9 mouse cellular contexts compared by ENCODE assay signal in the genomic region with DNA sequence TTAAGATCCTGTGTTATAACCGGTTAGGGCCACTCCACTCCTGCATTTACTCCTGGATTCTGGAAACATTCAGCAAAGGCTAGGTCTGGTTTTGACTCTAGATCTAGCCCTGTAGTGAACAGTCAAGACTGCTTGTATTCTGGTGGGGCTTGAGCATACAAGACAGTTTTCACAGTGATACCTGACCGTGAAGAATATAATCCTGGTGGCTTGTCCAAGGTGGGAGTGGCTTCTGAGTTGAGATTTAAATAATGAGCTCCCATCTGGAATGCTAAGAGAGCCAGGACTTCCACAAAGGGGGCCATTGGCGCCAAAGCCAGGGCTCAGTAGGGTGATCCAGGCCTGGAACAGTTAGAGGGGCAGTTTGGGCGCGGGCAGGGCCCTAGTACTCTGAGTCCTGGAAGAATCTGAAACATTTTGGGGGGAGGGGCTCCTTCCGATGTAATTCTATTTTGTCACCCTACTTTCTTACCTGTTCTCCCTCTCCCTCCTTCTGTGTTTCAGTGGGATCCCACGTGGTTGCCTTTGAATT. TPM values are rescaled to one million over a fixed set of nuclear protein-coding genes. Genes with fewer than 3 reads are reported as not detected.
DNase-seq lines count a peak whose midpoint lies in the region; ATAC-seq and TF ChIP-seq lines count a peak whose summit lies in the region.
"Had no signal": no experiment of that assay in that cellular context is flagged by ENCODE, and none has a peak within 500 bp of the region (broad histone marks: within the 10 kb centered on the region; RNA-seq: fewer than 3 reads in every experiment).

No protein-coding gene starts in this region.

- H3K4me1 ChIP-seq in heart, embryonic 12.5 days (replicated peaks): peaks cover 20% of the 10 kb centered on the region
- no peaks in the 10 kb centered on the region; the same call in 1 of the 2 replicates for H3K4me1 ChIP-seq in cortical plate, adult 2 months (ENCODE audit: control insufficient read depth, insufficient read depth, low read length)
- H3K4me1 ChIP-seq in hindbrain, postnatal 0 days (ENCODE audit: insufficient read depth, low read length): peaks cover 8% of the 10 kb centered on the region
- peaks cover 12% of the 10 kb centered on the region for H3K4me1 ChIP-seq in midbrain, embryonic 12.5 days

- no peaks in the 10 kb centered on the region for H3K9me3 ChIP-seq in heart, embryonic 12.5 days (replicated peaks)
- no peaks in the 10 kb centered on the region for H3K9me3 ChIP-seq in hindbrain, postnatal 0 days (ENCODE audit: low read length)
- no peaks in the 10 kb centered on the region for H3K9me3 ChIP-seq in midbrain, embryonic 12.5 days

- TF ChIP-seq CTCF in cortical plate, adult 2 months (IDR thresholded peaks at IDR 0.05; ENCODE audit: extremely low read depth, insufficient read depth, low read length): no peak
- TF ChIP-seq CTCF in hindbrain, postnatal 0 days (IDR thresholded peaks at IDR 0.05; ENCODE audit: low read depth): no peak

- 26% methylated on average over 7 of the region's 7 CpGs for WGBS in heart, embryonic 12.5 days
- WGBS in hindbrain, postnatal 0 days: 29% methylated on average over 7 of the region's 7 CpGs
- WGBS in midbrain, embryonic 12.5 days: 37% methylated on average over 7 of the region's 7 CpGs

- H3K36me3 ChIP-seq in heart, embryonic 12.5 days: peaks cover 10% of the 10 kb centered on the region
- peaks cover 9% of the 10 kb centered on the region; the same call in 1 of the 2 replicates for H3K36me3 ChIP-seq in hindbrain, postnatal 0 days (ENCODE audit: insufficient read depth, low read length)
- H3K36me3 ChIP-seq in midbrain, embryonic 12.5 days: no peaks in the 10 kb centered on the region

- H3K27me3 ChIP-seq in heart, embryonic 12.5 days (replicated peaks): peaks cover 37% of the 10 kb centered on the region
- H3K27me3 ChIP-seq in hindbrain, postnatal 0 days (ENCODE audit: insufficient read depth, low read length): no peaks in the 10 kb centered on the region; the same call in 1 of the 2 replicates
- H3K27me3 ChIP-seq in midbrain, embryonic 12.5 days: peaks cover 62% of the 10 kb centered on the region

- H3K4me2 ChIP-seq in heart, embryonic 12.5 days: peak overlapping the region; percentile 99
- H3K4me2 ChIP-seq in hindbrain, postnatal 0 days (ENCODE audit: low read depth, low read length): peak overlapping the region; percentile 99
- peak overlapping the region; percentile 100 for H3K4me2 ChIP-seq in midbrain, embryonic 12.5 days (replicated peaks)

- peak overlapping the region; percentile 76 for H3K4me3 ChIP-seq in heart, embryonic 12.5 days
- H3K4me3 ChIP-seq in cortical plate, adult 2 months (ENCODE audit: insufficient read depth, low read length): peak overlapping the region; percentile 95
- peak overlapping the region; percentile 78 for H3K4me3 ChIP-seq in hindbrain, postnatal 0 days (ENCODE audit: low read length)
- peak overlapping the region; percentile 67 for H3K4me3 ChIP-seq in midbrain, embryonic 12.5 days

- peak overlapping the region; percentile 82 for H3K9ac ChIP-seq in heart, embryonic 12.5 days
- peak overlapping the region; percentile 76 for H3K9ac ChIP-seq in hindbrain, postnatal 0 days (replicated peaks; ENCODE audit: low read length)
- H3K9ac ChIP-seq in midbrain, embryonic 12.5 days (replicated peaks): peak overlapping the region; percentile 62; the same call in 1 of the 2 replicates

- no peak for DNase-seq in heart, adult 8-10 months (ENCODE audit: low spot score)
- DNase-seq in hindbrain, postnatal 0 days (ENCODE audit: low spot score): peak; percentile 21
- DNase-seq in adipocyte (ENCODE audit: low spot score): no peak
- no peak for DNase-seq in natural killer cell, adult 2 months (ENCODE audit: low spot score in 2 of 2)

- H3K27ac ChIP-seq in heart, embryonic 12.5 days (ENCODE audit: poor library complexity, severe bottlenecking): peak overlapping the region; percentile 71
- peak overlapping the region; percentile 82 for H3K27ac ChIP-seq in cortical plate, adult 2 months (ENCODE audit: insufficient read depth, low read length)
- peak overlapping the region; percentile 89 for H3K27ac ChIP-seq in hindbrain, postnatal 0 days
- H3K27ac ChIP-seq in midbrain, embryonic 12.5 days (replicated peaks): no peak overlapping the region

- ATAC-seq in heart, embryonic 12.5 days (ENCODE audit: insufficient number of reproducible peaks, low FRiP score): no peak
- ATAC-seq in hindbrain, postnatal 0 days: no peak
- peak; percentile 14 for ATAC-seq in midbrain, embryonic 12.5 days (ENCODE audit: low FRiP score, low read depth)
- ATAC-seq in erythroblast, adult 5-6 weeks (replicated peaks; ENCODE audit: low FRiP score, poor library complexity, severe bottlenecking): no peak

- no peak for TF ChIP-seq POLR2A in cortical plate, adult 2 months (IDR thresholded peaks at IDR 0.05; ENCODE audit: extremely low read depth, insufficient read depth, low read length)

RNA-seq across cellular contexts. Expression of a gene that starts 1.6 kb away (rescaled TPM):
- 6.6 and 7.3 TPM in 2 replicates for polyA plus RNA-seq in heart, embryonic 12.5 days (2016; fragmentation: Nextera tagmentation; extraction: Ambion mirVana)
- total RNA-seq in heart, adult 8-10 months (2022): 10 to 100 TPM; 55.7 to 79.2 (median 65.3) TPM
- 31.9 and 33.0 TPM in 2 replicates for polyA plus RNA-seq in cortical plate, adult 2 months (2012; rRNA removed)
- 43.2 and 56.4 TPM in 2 replicates for total RNA-seq in hindbrain, postnatal 0 days (2014; rRNA removed)
- polyA plus RNA-seq in hindbrain, postnatal 0 days (2015; fragmentation: Nextera tagmentation; extraction: Ambion mirVana): 26.6 and 29.6 TPM in 2 replicates
- polyA plus RNA-seq in midbrain, embryonic 12.5 days (2016; fragmentation: Nextera tagmentation; extraction: Ambion mirVana): 5.3 and 5.5 TPM in 2 replicates
- not detected in 2 replicates for total RNA-seq in erythroblast, adult 5-6 weeks (2015; ENCODE audit: low replicate concordance)
- 0.42 and 0.43 TPM in 2 replicates for total RNA-seq in erythroblast, adult 5-6 weeks (2017; ENCODE audit: low replicate concordance)

RNA-seq across cellular contexts. Expression of a gene that starts 22.3 kb away (rescaled TPM):
- 1.1 and 2.1 TPM in 2 replicates for polyA plus RNA-seq in heart, embryonic 12.5 days (2016; fragmentation: Nextera tagmentation; extraction: Ambion mirVana)
- total RNA-seq in heart, adult 8-10 months (2022): 1 to 10 TPM; 1.8 to 5.1 (median 3.7) TPM
- 77.0 and 83.1 TPM in 2 replicates for polyA plus RNA-seq in cortical plate, adult 2 months (2012; rRNA removed)
- 168 and 214 TPM in 2 replicates for total RNA-seq in hindbrain, postnatal 0 days (2014; rRNA removed)
- polyA plus RNA-seq in hindbrain, postnatal 0 days (2015; fragmentation: Nextera tagmentation; extraction: Ambion mirVana): 131 and 145 TPM in 2 replicates
- polyA plus RNA-seq in midbrain, embryonic 12.5 days (2016; fragmentation: Nextera tagmentation; extraction: Ambion mirVana): 8.8 and 11.6 TPM in 2 replicates
- total RNA-seq in erythroblast, adult 5-6 weeks (2015; ENCODE audit: low replicate concordance): not detected in 2 replicates
- 1.2 TPM in 1 of 2 replicates, not detected in the other for total RNA-seq in erythroblast, adult 5-6 weeks (2017; ENCODE audit: low replicate concordance)

RNA-seq across cellular contexts. Expression of a gene that starts 35.4 kb away (rescaled TPM):
- polyA plus RNA-seq in heart, embryonic 12.5 days (2016; fragmentation: Nextera tagmentation; extraction: Ambion mirVana): 0.08 and 0.12 TPM in 2 replicates
- under 1 TPM in 2 of 4 experiments, not detected in 2; 0.22 to 0.90 TPM for total RNA-seq in heart, adult 8-10 months (2022)
- polyA plus RNA-seq in cortical plate, adult 2 months (2012; rRNA removed): 8.9 and 9.5 TPM in 2 replicates
- total RNA-seq in hindbrain, postnatal 0 days (2014; rRNA removed): 4.2 and 29.4 TPM in 2 replicates
- polyA plus RNA-seq in hindbrain, postnatal 0 days (2015; fragmentation: Nextera tagmentation; extraction: Ambion mirVana): 8.2 and 9.9 TPM in 2 replicates
- 3.5 and 4.3 TPM in 2 replicates for polyA plus RNA-seq in midbrain, embryonic 12.5 days (2016; fragmentation: Nextera tagmentation; extraction: Ambion mirVana)
- total RNA-seq in erythroblast, adult 5-6 weeks (2015; ENCODE audit: low replicate concordance): not detected in 2 replicates
- total RNA-seq in erythroblast, adult 5-6 weeks (2017; ENCODE audit: low replicate concordance): not detected in 2 replicates
- polyA plus RNA-seq: spleen, adult 2 months had no signal
